Mouse (Mus musculus): Measurements from ENCODE around the gene Serpinf1. TPM values are rescaled to one million over a fixed set of nuclear protein-coding genes. Genes with fewer than 3 reads are reported as not detected.

The Serpinf1 gene
- polyA plus RNA-seq (2012; ENCODE audit: low replicate concordance), result 1.7 TPM in 2 replicates

GRCm38 (mm10) chr11:75422013-75422792 is at the start of gene Serpinf1:
Gene Serpinf1, minus strand, starts transcription at chr11:75422701.

DNA sequence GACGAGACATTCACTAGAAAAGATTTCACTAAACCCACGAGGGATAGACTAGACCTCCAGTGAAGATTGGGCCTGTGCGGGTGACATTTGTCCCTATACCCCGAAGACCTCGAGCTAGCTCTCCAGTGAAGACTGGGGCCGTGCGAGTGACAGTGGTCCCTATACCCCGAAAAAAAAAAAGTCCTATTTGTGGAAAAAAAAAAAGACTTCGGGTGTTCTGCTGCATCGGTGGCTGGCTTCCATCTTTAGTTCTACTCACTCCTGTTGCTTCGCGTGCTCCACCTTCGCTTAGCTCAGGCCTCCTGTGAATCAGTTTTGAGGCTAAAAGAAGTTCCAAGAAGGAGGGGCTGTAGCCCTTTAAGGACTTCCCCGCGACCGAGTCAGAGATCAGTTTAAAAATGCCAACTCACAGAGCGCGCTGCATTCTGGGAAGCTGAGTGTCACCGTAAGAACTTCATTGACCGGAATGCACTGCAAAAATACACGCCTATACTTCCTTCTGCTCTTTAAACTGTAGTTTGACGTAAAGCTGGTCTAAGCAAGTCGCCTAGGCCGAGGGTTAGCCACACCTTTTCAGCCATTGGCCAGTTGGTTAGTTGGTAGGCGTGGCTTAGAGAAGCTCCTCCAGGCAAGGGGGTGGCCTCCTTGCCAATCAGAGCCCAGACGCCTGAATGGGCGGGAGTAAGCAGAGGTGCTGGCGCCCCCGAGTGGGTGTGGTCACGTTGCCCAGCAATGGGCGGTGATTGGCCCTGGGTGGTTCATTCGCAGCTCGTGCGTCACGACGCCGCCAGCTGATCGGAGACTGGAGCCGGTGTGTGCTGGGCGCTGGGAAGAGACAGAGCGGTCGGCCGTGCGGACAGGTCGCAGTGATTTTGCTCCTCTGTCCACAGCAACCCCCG is 38.6 kb upstream of the Serpinf1 start, which contains the start of gene Tlcd2:
Gene Tlcd2 (plus strand): TSS at position 872 of the 899 bp plus-strand sequence.

DNA sequence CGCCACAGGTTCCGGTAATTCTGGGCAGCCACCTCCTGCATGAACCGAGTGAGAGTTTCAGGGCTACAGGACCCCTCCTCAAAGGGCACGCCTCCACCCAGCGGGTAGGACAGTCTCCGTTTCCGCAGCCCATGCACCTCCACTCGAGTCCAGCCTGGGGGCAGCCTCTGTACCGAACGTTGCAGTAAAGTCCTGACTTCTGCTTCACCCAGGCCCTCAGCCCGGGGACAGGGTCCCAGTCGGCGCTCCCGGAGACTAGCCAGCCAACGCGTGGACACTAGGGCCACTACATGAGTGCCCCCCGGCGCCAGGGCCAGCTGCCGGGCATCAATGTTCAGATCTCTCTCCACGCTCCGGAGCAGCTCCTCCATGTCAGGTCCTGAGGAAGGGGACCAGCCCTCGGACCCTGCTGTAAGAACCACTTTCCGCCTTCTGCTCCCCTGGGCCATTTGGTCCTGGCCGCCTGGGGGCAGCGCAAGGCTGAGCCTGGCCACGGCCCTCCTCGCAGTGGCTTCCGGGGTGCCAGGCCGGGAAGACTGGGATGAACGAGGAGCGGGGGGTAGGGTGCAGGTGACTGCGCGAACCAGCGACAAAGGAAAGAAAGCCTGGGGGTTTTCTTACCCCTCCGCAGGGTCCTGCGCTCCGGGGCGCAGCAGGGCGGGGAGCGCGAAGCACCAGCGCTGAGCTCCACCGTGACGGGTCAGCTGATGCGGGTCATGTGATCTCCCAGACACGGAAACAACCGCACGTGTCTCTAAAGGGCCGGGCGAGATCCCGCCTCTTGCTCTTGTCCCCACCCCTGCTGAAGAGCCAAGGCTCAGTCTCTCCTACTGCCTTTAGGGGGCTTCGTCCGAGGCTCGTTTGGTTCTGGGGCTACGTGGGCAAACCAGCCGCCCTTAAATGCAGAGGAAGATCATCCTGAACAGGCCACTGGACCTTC is 31.8 kb upstream of the Serpinf1 start, which contains the start of gene Wdr81:
Gene Wdr81 (minus strand): TSS at position 727 of the 940 bp plus-strand sequence.

GRCm38 (mm10) chr11:75439363-75439762 is 16.9 kb upstream of the Serpinf1 start, which contains the start of gene Serpinf2:
Gene Serpinf2, minus strand, starts transcription at chr11:75439591.

Other genes starting within 250 kb of the Serpinf1 start
- 1.3 and 2.2 TPM in 2 replicates for gene Ovca2, start 243.9 kb downstream of the Serpinf1 start, polyA plus RNA-seq (2012; ENCODE audit: low replicate concordance)
- gene Dph1, start 231.5 kb downstream of the Serpinf1 start, polyA plus RNA-seq (2012; ENCODE audit: low replicate concordance), result 52.3 and 91.0 TPM in 2 replicates
- 0.71 and 0.87 TPM in 2 replicates for gene Rtn4rl1, start 228.9 kb downstream of the Serpinf1 start, polyA plus RNA-seq (2012; ENCODE audit: low replicate concordance)
- gene Rpa1, start 74.4 kb downstream of the Serpinf1 start, polyA plus RNA-seq (2012; ENCODE audit: low replicate concordance), result 36.1 and 98.9 TPM in 2 replicates
- 1.1 and 1.2 TPM in 2 replicates for gene Smyd4, start 74.3 kb downstream of the Serpinf1 start, polyA plus RNA-seq (2012; ENCODE audit: low replicate concordance)
- 0.23 TPM in 1 of 2 replicates, not detected in the other for gene Serpinf2, start 16.9 kb upstream of the Serpinf1 start, polyA plus RNA-seq (2012; ENCODE audit: low replicate concordance)
- 39.0 and 68.5 TPM in 2 replicates for gene Wdr81, start 32.0 kb upstream of the Serpinf1 start, polyA plus RNA-seq (2012; ENCODE audit: low replicate concordance)
- gene Tlcd2, start 39.0 kb upstream of the Serpinf1 start, polyA plus RNA-seq (2012; ENCODE audit: low replicate concordance), result 4.8 and 7.8 TPM in 2 replicates
- gene Prpf8, start 64.1 kb upstream of the Serpinf1 start, polyA plus RNA-seq (2012; ENCODE audit: low replicate concordance), result 27.1 and 69.4 TPM in 2 replicates
- gene Rilp, start 87.4 kb upstream of the Serpinf1 start, polyA plus RNA-seq (2012; ENCODE audit: low replicate concordance), result 0.30 and 1.1 TPM in 2 replicates
- gene Scarf1, start 90.8 kb upstream of the Serpinf1 start, polyA plus RNA-seq (2012; ENCODE audit: low replicate concordance), result 0.98 and 4.7 TPM in 2 replicates
- 17.5 and 29.1 TPM in 2 replicates for gene Slc43a2, start 109.0 kb upstream of the Serpinf1 start, polyA plus RNA-seq (2012; ENCODE audit: low replicate concordance)
- gene Pitpna, start 165.4 kb upstream of the Serpinf1 start, polyA plus RNA-seq (2012; ENCODE audit: low replicate concordance), result 18.7 and 52.8 TPM in 2 replicates
- gene Inpp5k, start 208.3 kb upstream of the Serpinf1 start, polyA plus RNA-seq (2012; ENCODE audit: low replicate concordance), result 7.7 and 60.5 TPM in 2 replicates
- 19.6 and 58.4 TPM in 2 replicates for gene Myo1c, start 227.8 kb upstream of the Serpinf1 start, polyA plus RNA-seq (2012; ENCODE audit: low replicate concordance)